Mouse (Mus musculus): ENCODE data around the gene Myl12a. TPM values are rescaled to one million over a fixed set of nuclear protein-coding genes. Genes with fewer than 3 reads are reported as not detected.

Gene Myl12a
- polyA plus RNA-seq, 1 experiment from 2014 or later, result 761 TPM

DNA sequence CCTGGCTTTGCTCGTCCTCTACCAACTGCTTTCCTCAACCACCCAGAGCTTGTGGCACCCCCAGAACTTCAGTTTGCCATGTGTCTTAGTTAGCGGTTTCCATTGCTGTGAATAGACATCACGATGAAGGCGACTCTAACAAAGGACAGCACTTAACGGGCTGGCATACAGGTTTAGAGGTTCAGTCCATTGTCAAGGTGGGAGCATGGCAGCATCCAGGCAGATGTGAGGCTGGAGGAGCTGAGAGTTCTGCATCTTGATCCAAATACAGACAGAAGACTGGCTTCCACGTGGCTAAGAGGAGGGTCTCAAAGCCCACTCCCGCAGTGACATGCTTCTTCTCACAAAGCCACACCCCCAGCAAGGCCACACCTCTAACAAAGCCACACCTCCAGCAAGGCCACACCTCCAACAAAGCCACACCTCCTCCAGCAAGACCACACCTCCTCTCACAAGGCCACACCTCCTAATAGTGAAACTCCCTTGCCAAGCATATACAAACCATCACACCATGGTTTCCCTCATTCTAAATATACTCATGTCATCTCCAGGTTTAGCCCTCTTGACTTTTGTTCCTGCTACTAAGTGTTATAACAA, 8.1 kb upstream of the Myl12a start:
- ATAC-seq (ENCODE audit: insufficient number of reproducible peaks, insufficient read depth, low FRiP score, low read depth), result no peak
- no peak overlapping the region for H3K9ac ChIP-seq (ENCODE audit: low read length)
- H3K36me3 ChIP-seq (ENCODE audit: control insufficient read depth, insufficient read depth, low read length), result no peaks in the 10 kb centered on the region
- no peak overlapping the region for H3K4me2 ChIP-seq (ENCODE audit: low read length)
- H3K27me3 ChIP-seq (ENCODE audit: control insufficient read depth, insufficient read depth, low read length), result no peaks in the 10 kb centered on the region
- peaks cover 7 to 14% of the 10 kb centered on the region in 2 experiments for H3K4me1 ChIP-seq (ENCODE audit: control insufficient read depth in 2 of 2, insufficient read depth in 2 of 2, low read length in 2 of 2)
- 57% methylated on average over 7 of the region's 7 CpGs for WGBS
- no peaks in the 10 kb centered on the region for H3K9me3 ChIP-seq (ENCODE audit: control insufficient read depth, low read length)
- H3K4me3 ChIP-seq (ENCODE audit: control insufficient read depth in 1 of 2, insufficient read depth in 1 of 2, low read depth in 1 of 2, low read length in 2 of 2), result no peak overlapping the region
- no peak overlapping the region for H3K27ac ChIP-seq (replicated peaks in 1 of 2; ENCODE audit: control insufficient read depth in 1 of 2, insufficient read depth in 1 of 2, low read depth in 2 of 2, low read length in 2 of 2)

DNA sequence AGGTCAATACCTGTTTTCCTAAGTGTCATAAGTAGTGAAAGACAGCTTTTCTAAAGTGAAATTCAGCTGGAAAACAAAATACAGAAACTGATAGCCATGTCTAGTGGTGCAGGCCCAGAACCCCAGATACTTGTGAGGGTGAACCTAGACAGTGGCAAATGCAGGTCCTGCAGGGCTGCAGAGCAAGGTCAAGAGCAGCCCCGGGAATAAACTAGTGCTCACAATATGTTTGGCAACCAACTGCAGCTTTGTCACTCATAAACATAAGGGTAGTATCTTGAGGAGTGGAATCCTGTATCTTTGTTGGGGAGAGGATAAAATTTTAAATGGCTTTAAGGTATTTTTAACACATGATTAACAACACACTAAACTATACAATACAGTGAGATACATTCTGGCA, 7.1 kb upstream of the Myl12a start:
- no peaks in the 10 kb centered on the region for H3K9me3 ChIP-seq (ENCODE audit: control insufficient read depth, low read length)
- WGBS, result 50% methylated on average over 1 of the region's 1 CpGs
- no peaks in the 10 kb centered on the region for H3K27me3 ChIP-seq (ENCODE audit: control insufficient read depth, insufficient read depth, low read length)
- no peak overlapping the region for H3K27ac ChIP-seq (replicated peaks in 1 of 2; ENCODE audit: control insufficient read depth in 1 of 2, insufficient read depth in 1 of 2, low read depth in 2 of 2, low read length in 2 of 2)
- H3K4me2 ChIP-seq (ENCODE audit: low read length), result no peak overlapping the region
- H3K4me1 ChIP-seq (ENCODE audit: control insufficient read depth in 2 of 2, insufficient read depth in 2 of 2, low read length in 2 of 2), result peaks cover 3 to 4% of the 10 kb centered on the region in 2 experiments; a peak in 3 of 4 replicates
- no peak overlapping the region for H3K9ac ChIP-seq (ENCODE audit: low read length)
- H3K4me3 ChIP-seq (ENCODE audit: control insufficient read depth in 1 of 2, insufficient read depth in 1 of 2, low read depth in 1 of 2, low read length in 2 of 2), result no peak overlapping the region
- H3K36me3 ChIP-seq (ENCODE audit: control insufficient read depth, insufficient read depth, low read length), result no peaks in the 10 kb centered on the region
- no peak for ATAC-seq (ENCODE audit: insufficient number of reproducible peaks, insufficient read depth, low FRiP score, low read depth)

DNA sequence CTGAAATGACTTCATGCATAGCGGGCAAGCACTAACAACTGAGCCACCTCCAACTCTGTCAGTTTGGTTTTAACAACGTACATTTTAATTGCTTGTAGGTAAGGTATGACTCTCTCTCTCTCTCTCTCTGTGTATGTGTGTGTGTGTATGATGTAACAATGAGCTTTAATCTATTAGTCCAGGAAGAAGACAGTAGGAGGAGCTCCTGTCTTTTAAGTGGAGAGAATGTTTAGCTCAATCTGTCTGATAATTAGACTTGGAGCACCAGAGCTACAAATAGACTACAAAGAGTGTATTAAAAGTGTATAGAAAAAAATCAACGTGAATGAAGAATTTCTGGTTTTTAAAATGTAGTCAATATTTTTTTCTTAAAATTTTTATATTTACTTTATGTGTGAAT, 6.0 kb upstream of the Myl12a start:
- H3K27me3 ChIP-seq (ENCODE audit: control insufficient read depth, insufficient read depth, low read length), result no peaks in the 10 kb centered on the region
- H3K4me1 ChIP-seq (ENCODE audit: control insufficient read depth in 2 of 2, insufficient read depth in 2 of 2, low read length in 2 of 2), result peaks cover 0 to under 1% of the 10 kb centered on the region in 2 experiments; a peak in 2 of 4 replicates
- WGBS, result 68% methylated on average over 3 of the region's 3 CpGs
- no peaks in the 10 kb centered on the region for H3K9me3 ChIP-seq (ENCODE audit: control insufficient read depth, low read length)
- H3K9ac ChIP-seq (ENCODE audit: low read length), result no peak overlapping the region
- H3K27ac ChIP-seq (replicated peaks in 1 of 2; ENCODE audit: control insufficient read depth in 1 of 2, insufficient read depth in 1 of 2, low read depth in 2 of 2, low read length in 2 of 2), result no peak overlapping the region
- no peak overlapping the region for H3K4me2 ChIP-seq (ENCODE audit: low read length)
- no peak for ATAC-seq (ENCODE audit: insufficient number of reproducible peaks, insufficient read depth, low FRiP score, low read depth)
- H3K4me3 ChIP-seq (ENCODE audit: control insufficient read depth in 1 of 2, insufficient read depth in 1 of 2, low read depth in 1 of 2, low read length in 2 of 2), result no peak overlapping the region
- no peaks in the 10 kb centered on the region for H3K36me3 ChIP-seq (ENCODE audit: control insufficient read depth, insufficient read depth, low read length)

DNA sequence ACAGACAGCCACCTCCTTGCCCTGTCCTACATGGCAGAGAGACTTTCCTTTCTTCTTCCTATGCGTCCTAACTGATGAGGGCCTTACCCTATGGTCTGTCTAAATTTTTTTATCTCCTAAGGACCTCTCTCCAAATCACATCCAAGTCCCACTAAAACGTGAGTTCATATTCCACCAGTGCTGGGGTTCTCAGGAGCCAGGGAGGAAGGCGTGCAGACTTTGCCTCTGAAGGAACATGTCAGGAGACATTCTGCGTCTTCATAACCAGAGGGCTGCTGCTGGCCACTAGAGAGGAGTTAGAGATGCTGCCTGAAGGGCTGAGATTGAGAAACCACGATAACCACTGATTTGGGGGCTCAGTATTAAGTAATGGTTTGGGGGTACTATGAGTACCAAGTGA, 4.3 kb upstream of the Myl12a start:
- no peaks in the 10 kb centered on the region for H3K36me3 ChIP-seq (ENCODE audit: control insufficient read depth, insufficient read depth, low read length)
- WGBS, result 79% methylated on average over 5 of the region's 5 CpGs
- H3K27me3 ChIP-seq (ENCODE audit: control insufficient read depth, insufficient read depth, low read length), result no peaks in the 10 kb centered on the region
- H3K4me2 ChIP-seq (ENCODE audit: low read length), result no peak overlapping the region
- no peak overlapping the region for H3K4me3 ChIP-seq (ENCODE audit: control insufficient read depth in 1 of 2, insufficient read depth in 1 of 2, low read depth in 1 of 2, low read length in 2 of 2)
- H3K9ac ChIP-seq (ENCODE audit: low read length), result no peak overlapping the region
- H3K27ac ChIP-seq (replicated peaks in 1 of 2; ENCODE audit: control insufficient read depth in 1 of 2, insufficient read depth in 1 of 2, low read depth in 2 of 2, low read length in 2 of 2), result no peak overlapping the region
- no peaks in the 10 kb centered on the region for H3K9me3 ChIP-seq (ENCODE audit: control insufficient read depth, low read length)
- peaks cover 5 to 10% of the 10 kb centered on the region in 2 experiments for H3K4me1 ChIP-seq (ENCODE audit: control insufficient read depth in 2 of 2, insufficient read depth in 2 of 2, low read length in 2 of 2)
- no peak for ATAC-seq (ENCODE audit: insufficient number of reproducible peaks, insufficient read depth, low FRiP score, low read depth)

DNA sequence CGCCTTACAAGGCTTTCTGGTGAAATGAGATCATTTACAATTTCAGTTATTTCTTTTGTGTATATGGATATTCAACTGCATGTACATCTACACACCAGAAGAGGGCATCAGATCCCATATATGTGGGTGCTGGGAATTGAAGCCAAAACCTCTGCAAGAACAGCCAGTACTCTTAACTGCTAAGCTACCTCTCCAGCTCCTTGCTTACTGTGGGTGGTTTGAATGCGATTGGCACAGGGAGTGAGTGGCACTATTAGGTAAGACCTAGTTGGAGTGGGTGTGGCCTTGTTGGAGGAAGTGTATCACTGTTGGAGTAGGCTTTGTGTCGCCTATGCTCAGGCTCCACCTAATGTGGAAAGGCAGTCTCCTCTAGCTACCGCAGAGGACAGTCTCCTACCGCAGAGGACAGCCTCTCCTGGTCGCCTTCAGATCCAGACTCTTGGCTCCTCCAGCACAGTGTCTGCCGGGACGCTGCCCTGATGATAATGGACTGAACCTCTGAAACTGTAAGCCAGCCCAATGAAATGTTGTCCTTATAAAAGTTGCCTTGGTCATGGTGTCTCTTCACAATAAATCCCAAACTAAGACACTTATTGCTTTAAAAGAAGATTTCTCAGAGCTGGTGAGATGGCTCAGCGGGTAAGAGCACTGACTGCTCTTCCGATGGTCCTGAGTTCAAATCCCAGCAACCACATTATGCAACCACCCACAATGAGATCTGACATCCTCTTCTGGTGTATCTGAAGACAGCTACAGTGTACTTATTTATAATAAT, 1.7 kb upstream of the Myl12a start:
- no peak overlapping the region for H3K4me3 ChIP-seq (ENCODE audit: control insufficient read depth in 1 of 2, insufficient read depth in 1 of 2, low read depth in 1 of 2, low read length in 2 of 2)
- no peak for ATAC-seq (ENCODE audit: insufficient number of reproducible peaks, insufficient read depth, low FRiP score, low read depth)
- H3K4me1 ChIP-seq (ENCODE audit: control insufficient read depth in 2 of 2, insufficient read depth in 2 of 2, low read length in 2 of 2), result peaks cover 9 to 21% of the 10 kb centered on the region in 2 experiments
- no peaks in the 10 kb centered on the region for H3K9me3 ChIP-seq (ENCODE audit: control insufficient read depth, low read length)
- no peak overlapping the region for H3K4me2 ChIP-seq (ENCODE audit: low read length)
- peak overlapping the region; percentile 99; the same call in 1 of the 2 replicates for H3K9ac ChIP-seq (ENCODE audit: low read length)
- H3K27ac ChIP-seq (replicated peaks in 1 of 2; ENCODE audit: control insufficient read depth in 1 of 2, insufficient read depth in 1 of 2, low read depth in 2 of 2, low read length in 2 of 2), result peak overlapping the region; percentile 49 to 100; a peak in 2 of 4 replicates
- WGBS, result 90% methylated on average over 10 of the region's 10 CpGs
- 0 out of 2 replicates have a peak, but pooled peaks cover 3% of the 10 kb centered on the region for H3K36me3 ChIP-seq (ENCODE audit: control insufficient read depth, insufficient read depth, low read length)
- H3K27me3 ChIP-seq (ENCODE audit: control insufficient read depth, insufficient read depth, low read length), result no peaks in the 10 kb centered on the region

DNA sequence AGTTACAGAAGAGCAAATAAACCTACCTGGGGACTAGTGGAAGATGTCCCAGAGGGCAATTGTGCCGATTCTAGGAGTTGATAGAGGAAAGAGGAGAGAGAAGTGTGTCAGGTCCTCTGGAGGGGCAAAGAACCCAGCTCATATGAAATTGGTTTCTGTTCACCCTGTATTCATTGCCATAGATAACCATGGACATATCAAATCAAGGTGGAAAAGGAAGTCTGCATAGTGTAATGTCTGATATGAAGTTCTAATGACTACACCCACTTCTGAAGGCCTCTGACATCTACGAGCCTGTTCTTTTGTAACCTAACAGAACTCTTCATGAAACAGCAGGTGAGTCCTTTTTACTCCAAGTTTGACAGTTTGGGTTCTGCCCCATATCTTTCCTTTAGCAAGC, 1.0 kb upstream of the Myl12a start:
- Histone ChIP-seq H3K27me3 (ENCODE audit: control insufficient read depth, insufficient read depth, low read length) (no peaks in the 10 kb centered on the region), H3K4me2 (ENCODE audit: low read length) (peak overlapping the region; percentile 65; the same call in 1 of the 2 replicates), H3K4me1 (ENCODE audit: control insufficient read depth in 2 of 2, insufficient read depth in 2 of 2, low read length in 2 of 2) (peaks cover 9 to 26% of the 10 kb centered on the region in 2 experiments), H3K36me3 (ENCODE audit: control insufficient read depth, insufficient read depth, low read length) (0 out of 2 replicates have a peak, but pooled peaks cover 3% of the 10 kb centered on the region), H3K9me3 (ENCODE audit: control insufficient read depth, low read length) (no peaks in the 10 kb centered on the region), H3K4me3 (ENCODE audit: control insufficient read depth in 1 of 2, insufficient read depth in 1 of 2, low read depth in 1 of 2, low read length in 2 of 2) (no peak overlapping the region), H3K27ac (replicated peaks in 1 of 2; ENCODE audit: control insufficient read depth in 1 of 2, insufficient read depth in 1 of 2, low read depth in 2 of 2, low read length in 2 of 2) (peak overlapping the region; percentile 97 to 100), H3K9ac (ENCODE audit: low read length) (peak overlapping the region; percentile 99)
- ATAC-seq (ENCODE audit: insufficient number of reproducible peaks, insufficient read depth, low FRiP score, low read depth), result no peak
- WGBS, result 65% methylated on average over 2 of the region's 2 CpGs

DNA sequence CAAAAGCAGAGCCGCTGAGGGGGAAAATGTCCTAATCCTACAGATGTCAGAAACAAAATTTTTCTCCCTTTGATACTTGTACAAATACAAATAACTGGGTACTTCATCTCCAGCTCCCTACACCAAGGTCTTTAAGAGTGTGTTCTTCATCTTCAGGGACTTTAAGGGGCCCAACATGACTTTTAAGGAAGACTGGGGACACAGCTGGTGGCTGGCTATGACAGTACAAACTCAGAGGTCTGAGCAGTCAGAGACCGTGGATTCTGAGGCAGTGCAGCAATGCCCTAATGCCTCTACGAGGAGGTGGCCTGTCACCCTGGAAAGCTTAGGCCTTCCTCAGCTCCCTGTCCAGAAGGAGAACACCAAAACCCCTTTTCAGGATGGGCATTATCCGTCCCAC, 434 bp upstream of the Myl12a start:
- no peaks in the 10 kb centered on the region for H3K27me3 ChIP-seq (ENCODE audit: control insufficient read depth, insufficient read depth, low read length)
- H3K4me3 ChIP-seq (ENCODE audit: control insufficient read depth in 1 of 2, insufficient read depth in 1 of 2, low read depth in 1 of 2, low read length in 2 of 2), result peak overlapping the region in 1 of 2 experiments; percentile 87; a peak in 2 of 4 replicates
- H3K4me2 ChIP-seq (ENCODE audit: low read length), result peak overlapping the region; percentile 65
- H3K27ac ChIP-seq (replicated peaks in 1 of 2; ENCODE audit: control insufficient read depth in 1 of 2, insufficient read depth in 1 of 2, low read depth in 2 of 2, low read length in 2 of 2), result peak overlapping the region; percentile 97 to 100
- H3K9ac ChIP-seq (ENCODE audit: low read length), result peak overlapping the region; percentile 99
- peaks cover 11 to 32% of the 10 kb centered on the region in 2 experiments for H3K4me1 ChIP-seq (ENCODE audit: control insufficient read depth in 2 of 2, insufficient read depth in 2 of 2, low read length in 2 of 2)
- ATAC-seq (ENCODE audit: insufficient number of reproducible peaks, insufficient read depth, low FRiP score, low read depth), result no peak
- H3K9me3 ChIP-seq (ENCODE audit: control insufficient read depth, low read length), result no peaks in the 10 kb centered on the region
- 0 out of 2 replicates have a peak, but pooled peaks cover 3% of the 10 kb centered on the region for H3K36me3 ChIP-seq (ENCODE audit: control insufficient read depth, insufficient read depth, low read length)
- 33% methylated on average over 4 of the region's 4 CpGs for WGBS

Measured in heart, embryonic 14.5 days (tissue).